Mouse (Mus musculus): Measurements from ENCODE around the gene Cyth4. TPM values are rescaled to one million over a fixed set of nuclear protein-coding genes. Genes with fewer than 3 reads are reported as not detected.
A peak's percentile ranks its signal among the peaks of the same experiment; 100 is the strongest.

Cyth4 gene
- polyA plus RNA-seq, 1 experiment, result 81.1 TPM

- Histone ChIP-seq H3K4me1 (replicated peaks; ENCODE audit: control insufficient read depth, insufficient read depth, low read length) (peaks cover 74% of the 10 kb centered on the region), H3K4me3 (ENCODE audit: control insufficient read depth, insufficient read depth, low read length) (no peak overlapping the region), H3K27ac (ENCODE audit: control insufficient read depth, insufficient read depth, low read length) (no peak overlapping the region), H3K36me3 (ENCODE audit: control insufficient read depth, insufficient read depth, low read length) (peaks cover 63% of the 10 kb centered on the region), H3K27me3 (ENCODE audit: control insufficient read depth, insufficient read depth, low read length) (no peaks in the 10 kb centered on the region)
- DNase-seq, result no peak
- WGBS, result 85% methylated on average over 9 of the region's 9 CpGs
- TF ChIP-seq CTCF (IDR thresholded peaks at IDR 0.05; ENCODE audit: borderline replicate concordance, control insufficient read depth, extremely low read depth, insufficient read depth, low read length, poor library complexity) (no peak), POLR2A (IDR thresholded peaks at IDR 0.05; ENCODE audit: control insufficient read depth, extremely low read depth, insufficient read depth, low read length, poor library complexity) (no peak)
Measured at GRCm38 (mm10) chr15:78567608-78568120, 29.2 kb upstream of the Cyth4 start.

DNA sequence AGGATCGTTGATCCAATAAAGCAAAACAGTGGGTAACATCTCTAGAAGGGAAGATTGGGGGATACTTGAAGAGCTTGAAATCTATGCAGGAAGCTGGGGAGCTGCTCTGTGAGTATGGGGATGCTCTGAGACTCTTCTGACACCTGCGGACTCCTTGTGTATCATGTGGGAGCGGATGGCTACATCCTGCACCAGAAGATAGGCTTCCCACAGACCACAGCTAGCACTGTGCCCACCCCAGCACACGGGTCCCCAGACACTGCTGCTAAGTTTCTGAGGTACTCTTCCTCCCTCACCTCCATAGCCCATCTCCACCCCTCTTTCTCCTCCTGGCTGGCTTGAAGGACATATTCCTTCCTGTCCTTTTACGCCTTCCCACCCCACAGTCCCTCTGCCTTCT lies 26.7 kb upstream of the Cyth4 start:
- H3K4me3 ChIP-seq (ENCODE audit: control insufficient read depth, insufficient read depth, low read length), result peak overlapping the region; percentile 99; the same call in 1 of the 2 replicates
- no peaks in the 10 kb centered on the region for H3K27me3 ChIP-seq (ENCODE audit: control insufficient read depth, insufficient read depth, low read length)
- peak; percentile 62 for DNase-seq
- peaks cover 69% of the 10 kb centered on the region for H3K4me1 ChIP-seq (replicated peaks; ENCODE audit: control insufficient read depth, insufficient read depth, low read length)
- TF ChIP-seq CTCF (IDR thresholded peaks at IDR 0.05; ENCODE audit: borderline replicate concordance, control insufficient read depth, extremely low read depth, insufficient read depth, low read length, poor library complexity) (no peak), POLR2A (IDR thresholded peaks at IDR 0.05; ENCODE audit: control insufficient read depth, extremely low read depth, insufficient read depth, low read length, poor library complexity) (no peak)
- peak overlapping the region; percentile 43 for H3K27ac ChIP-seq (ENCODE audit: control insufficient read depth, insufficient read depth, low read length)
- 25% methylated on average over 5 of the region's 5 CpGs for WGBS
- peaks cover 50% of the 10 kb centered on the region for H3K36me3 ChIP-seq (ENCODE audit: control insufficient read depth, insufficient read depth, low read length)

GRCm38 (mm10) chr15:78571554-78572269 lies 25.1 kb upstream of the Cyth4 start:
- Histone ChIP-seq H3K27me3 (ENCODE audit: control insufficient read depth, insufficient read depth, low read length) (no peaks in the 10 kb centered on the region), H3K27ac (ENCODE audit: control insufficient read depth, insufficient read depth, low read length) (peak overlapping the region; percentile 94), H3K4me1 (replicated peaks; ENCODE audit: control insufficient read depth, insufficient read depth, low read length) (peaks cover 66% of the 10 kb centered on the region), H3K36me3 (ENCODE audit: control insufficient read depth, insufficient read depth, low read length) (peaks cover 37% of the 10 kb centered on the region), H3K4me3 (ENCODE audit: control insufficient read depth, insufficient read depth, low read length) (peak overlapping the region; percentile 99)
- peak; percentile 87 for DNase-seq
- peak; percentile 97 for TF ChIP-seq POLR2A (IDR thresholded peaks at IDR 0.05; ENCODE audit: control insufficient read depth, extremely low read depth, insufficient read depth, low read length, poor library complexity)
- TF ChIP-seq CTCF (IDR thresholded peaks at IDR 0.05; ENCODE audit: borderline replicate concordance, control insufficient read depth, extremely low read depth, insufficient read depth, low read length, poor library complexity), result 0 out of 2 replicates have a peak, but pooled peaks have one; percentile 19
- WGBS, result 4% methylated on average over 16 of the region's 16 CpGs

- H3K4me3 ChIP-seq (ENCODE audit: control insufficient read depth, insufficient read depth, low read length), result peak overlapping the region; percentile 99
- TF ChIP-seq CTCF (IDR thresholded peaks at IDR 0.05; ENCODE audit: borderline replicate concordance, control insufficient read depth, extremely low read depth, insufficient read depth, low read length, poor library complexity) (peak; percentile 55; the same call in 1 of the 2 replicates), POLR2A (IDR thresholded peaks at IDR 0.05; ENCODE audit: control insufficient read depth, extremely low read depth, insufficient read depth, low read length, poor library complexity) (no peak)
- H3K27ac ChIP-seq (ENCODE audit: control insufficient read depth, insufficient read depth, low read length), result peak overlapping the region; percentile 94
- no peak for DNase-seq
- WGBS, result 7% methylated on average over 5 of the region's 5 CpGs
- H3K36me3 ChIP-seq (ENCODE audit: control insufficient read depth, insufficient read depth, low read length), result peaks cover 33% of the 10 kb centered on the region
- peaks cover 63% of the 10 kb centered on the region for H3K4me1 ChIP-seq (replicated peaks; ENCODE audit: control insufficient read depth, insufficient read depth, low read length)
- H3K27me3 ChIP-seq (ENCODE audit: control insufficient read depth, insufficient read depth, low read length), result no peaks in the 10 kb centered on the region
Measured at GRCm38 (mm10) chr15:78572270-78572600, 24.6 kb upstream of the Cyth4 start.

DNA sequence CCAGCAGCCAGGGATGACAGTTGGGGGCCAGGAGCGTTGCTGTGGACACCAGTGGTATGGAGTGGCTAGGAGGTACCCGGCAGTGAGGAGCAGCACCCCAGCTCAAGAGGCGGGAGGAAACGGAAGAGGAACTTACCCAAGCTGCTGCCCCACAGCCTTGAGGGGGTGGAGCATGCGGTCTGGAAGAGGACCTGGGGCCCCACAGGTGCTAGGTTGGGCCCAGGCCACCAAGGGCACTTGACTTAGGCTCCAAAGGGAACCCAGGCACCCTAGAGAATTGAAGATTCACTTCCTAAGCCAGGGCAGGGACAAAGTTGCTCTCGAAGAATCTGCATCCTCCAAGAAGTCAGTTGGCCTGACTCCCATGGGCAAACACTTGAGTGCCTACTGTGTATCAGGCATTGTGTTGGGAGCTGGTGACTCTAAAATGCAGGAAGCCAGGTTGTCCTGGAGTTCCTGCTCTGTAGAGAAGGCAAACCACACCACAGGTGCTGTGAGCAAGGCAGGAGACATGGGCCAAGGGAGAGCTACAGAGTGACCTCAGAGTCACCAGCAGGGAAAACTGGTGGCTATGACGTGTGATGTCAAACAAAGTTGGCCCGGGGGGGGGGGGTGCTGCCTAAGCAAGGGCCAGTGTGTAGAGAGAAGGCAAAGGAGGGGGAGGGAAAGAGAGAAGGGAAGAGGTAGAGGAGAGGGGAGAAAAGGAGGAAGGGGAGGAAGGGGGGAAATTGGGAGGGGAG lies 24.0 kb upstream of the Cyth4 start, which contains the start of gene Rac2:
Gene Rac2 (minus strand): TSS at position 126 of the 740 bp plus-strand sequence.
- peaks cover 62% of the 10 kb centered on the region for H3K4me1 ChIP-seq (replicated peaks; ENCODE audit: control insufficient read depth, insufficient read depth, low read length)
- WGBS, result 10% methylated on average over 8 of the region's 8 CpGs
- peak; percentile 84 for DNase-seq
- H3K27me3 ChIP-seq (ENCODE audit: control insufficient read depth, insufficient read depth, low read length), result no peaks in the 10 kb centered on the region
- peak within 1 kb of the TSS; percentile 94 for H3K27ac ChIP-seq (ENCODE audit: control insufficient read depth, insufficient read depth, low read length)
- peaks cover 29% of the 10 kb centered on the region for H3K36me3 ChIP-seq (ENCODE audit: control insufficient read depth, insufficient read depth, low read length)
- peak within 1 kb of the TSS; percentile 99 for H3K4me3 ChIP-seq (ENCODE audit: control insufficient read depth, insufficient read depth, low read length)
- TF ChIP-seq POLR2A (IDR thresholded peaks at IDR 0.05; ENCODE audit: control insufficient read depth, extremely low read depth, insufficient read depth, low read length, poor library complexity) (peak; percentile 80), CTCF (IDR thresholded peaks at IDR 0.05; ENCODE audit: borderline replicate concordance, control insufficient read depth, extremely low read depth, insufficient read depth, low read length, poor library complexity) (0 out of 2 replicates have a peak, but pooled peaks have one; percentile 10)

- no peaks in the 10 kb centered on the region for H3K27me3 ChIP-seq (ENCODE audit: control insufficient read depth, insufficient read depth, low read length)
- H3K36me3 ChIP-seq (ENCODE audit: control insufficient read depth, insufficient read depth, low read length), result no peaks in the 10 kb centered on the region
- 12% methylated on average over 4 of the region's 4 CpGs for WGBS
- TF ChIP-seq POLR2A (IDR thresholded peaks at IDR 0.05; ENCODE audit: control insufficient read depth, extremely low read depth, insufficient read depth, low read length, poor library complexity) (no peak), CTCF (IDR thresholded peaks at IDR 0.05; ENCODE audit: borderline replicate concordance, control insufficient read depth, extremely low read depth, insufficient read depth, low read length, poor library complexity) (no peak)
- H3K4me3 ChIP-seq (ENCODE audit: control insufficient read depth, insufficient read depth, low read length), result no peak overlapping the region
- peaks cover 49% of the 10 kb centered on the region for H3K4me1 ChIP-seq (replicated peaks; ENCODE audit: control insufficient read depth, insufficient read depth, low read length)
- DNase-seq, result no peak
- no peak overlapping the region for H3K27ac ChIP-seq (ENCODE audit: control insufficient read depth, insufficient read depth, low read length)
Measured at GRCm38 (mm10) chr15:78576284-78576810, 20.5 kb upstream of the Cyth4 start.
